Mouse (Mus musculus) cortical plate, adult 2 months (tissue): ENCODE measurements around the gene Cit. TPM values are rescaled to one million over a fixed set of nuclear protein-coding genes. Genes with fewer than 3 reads are reported as not detected.

Source experiments
- H3K27ac ChIP-seq: fragments of 200-500 bp; 2 replicates; pipeline ENCODE4 v1.5.1; 2012; ENCODE audit warnings: low read length, control low read depth, inconsistent platforms; ENCODE audit not compliant: insufficient read depth
- H3K4me1 ChIP-seq: fragments of 200-500 bp; 2 replicates; pipeline ENCODE4 v1.6.1; 2011; ENCODE audit warnings: low read length; ENCODE audit not compliant: control insufficient read depth, insufficient read depth
- H3K4me3 ChIP-seq: fragments of 200-500 bp; 2 replicates; pipeline ENCODE4 v1.5.1; 2011; ENCODE audit warnings: mild to moderate bottlenecking, low read length, control low read depth; ENCODE audit not compliant: insufficient read depth
- CTCF ChIP-seq: fragments of 200-500 bp; IDR thresholded peaks from 2 replicates; pipeline ENCODE4 v1.5.1; 2011; ENCODE audit warnings: mild to moderate bottlenecking, control low read depth, low read length; ENCODE audit not compliant: insufficient read depth; ENCODE audit errors: extremely low read depth
- POLR2A ChIP-seq: fragments of 200-500 bp; IDR thresholded peaks from 2 replicates; pipeline ENCODE4 v1.6.1; 2011; ENCODE audit warnings: mild to moderate bottlenecking, low read length, control low read depth; ENCODE audit not compliant: insufficient read depth; ENCODE audit errors: extremely low read depth
- polyA plus RNA-seq: library from polyadenylated mRNA; depleted of rRNA; stranded (reverse); fragments of >200 nt; gene quantifications from 2 replicates; pipeline ENCODE4 v1.2.3, GENCODE M21; 2012

The Cit gene
- polyA plus RNA-seq, 1 experiment, result 75.4 TPM

GRCm38 (mm10) chr5:115937566-115937965 is 92.5 kb downstream of the Cit start:
- TF ChIP-seq CTCF (no peak), POLR2A (no peak)
- Histone ChIP-seq H3K27ac (no peak overlapping the region), H3K4me1 (no peaks in the 10 kb centered on the region; the same call in none of the 2 replicates), H3K4me3 (no peak overlapping the region)

- no peak for TF ChIP-seq POLR2A
- TF ChIP-seq CTCF, result no peak
- Histone ChIP-seq H3K4me1 (no peaks in the 10 kb centered on the region; the same call in none of the 2 replicates), H3K4me3 (no peak overlapping the region), H3K27ac (no peak overlapping the region)
Observed at GRCm38 (mm10) chr5:115938999-115939398, 93.9 kb downstream of the Cit start.

DNA sequence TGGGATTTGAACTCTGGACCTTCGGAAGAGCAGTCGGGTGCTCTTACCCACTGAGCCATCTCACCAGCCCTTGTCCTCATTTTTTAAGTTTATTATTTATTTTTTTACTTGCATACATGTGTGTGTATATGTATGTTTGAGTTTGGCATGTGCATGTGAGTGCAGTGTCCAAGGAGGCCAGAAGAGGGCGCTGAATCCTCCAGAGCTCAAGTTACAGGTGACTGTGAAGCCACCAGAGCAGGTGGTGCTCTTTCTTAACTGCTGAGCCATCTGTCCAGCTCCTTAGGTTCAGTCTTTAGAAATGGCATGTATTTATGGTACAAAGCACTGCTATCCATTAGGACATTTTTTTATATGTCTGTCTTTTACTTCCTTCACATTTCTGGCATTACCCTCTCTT is 97.3 kb downstream of the Cit start:
- TF ChIP-seq POLR2A (no peak), CTCF (0 out of 2 replicates have a peak, but pooled peaks have one; percentile 5)
- no peaks in the 10 kb centered on the region; the same call in 1 of the 2 replicates for H3K4me1 ChIP-seq
- no peak overlapping the region for H3K27ac ChIP-seq
- H3K4me3 ChIP-seq, result no peak overlapping the region

DNA sequence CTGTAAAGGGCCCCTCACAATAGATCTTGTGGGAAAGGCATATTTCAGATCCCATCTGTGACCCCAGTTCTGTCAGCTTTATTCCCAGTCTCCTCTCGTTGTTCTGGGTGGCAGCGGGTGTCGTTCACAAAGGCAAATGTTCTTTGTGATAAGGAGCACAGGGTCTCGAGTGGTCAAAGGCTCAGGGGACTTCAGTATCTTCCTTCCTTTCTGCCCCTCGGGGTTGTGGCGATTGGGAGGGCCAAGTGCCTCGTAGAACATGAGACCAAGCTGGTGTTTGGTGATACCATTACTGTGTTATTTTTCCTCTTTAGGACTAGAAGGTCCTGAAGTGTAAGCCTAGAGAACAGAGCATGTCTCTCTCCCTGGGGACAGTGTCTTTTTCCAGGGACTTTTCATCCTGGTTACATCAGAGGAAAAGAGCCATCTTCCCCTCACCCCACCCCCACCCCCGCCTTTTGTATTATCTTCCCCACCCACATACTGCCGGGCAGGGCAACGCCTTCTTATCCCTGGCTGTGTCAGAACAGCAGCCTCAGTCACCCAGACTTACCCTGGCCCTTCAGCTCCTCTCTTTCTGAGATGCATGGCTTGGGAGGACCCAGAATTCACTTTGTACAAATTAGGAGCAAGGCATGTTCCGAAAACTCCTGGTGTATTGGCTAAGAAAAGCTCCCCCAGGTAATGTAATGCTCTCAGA is 99.9 kb downstream of the Cit start:
- no peak overlapping the region for H3K4me3 ChIP-seq
- H3K4me1 ChIP-seq, result no peaks in the 10 kb centered on the region
- no peak overlapping the region for H3K27ac ChIP-seq
- TF ChIP-seq POLR2A (no peak), CTCF (no peak)

DNA sequence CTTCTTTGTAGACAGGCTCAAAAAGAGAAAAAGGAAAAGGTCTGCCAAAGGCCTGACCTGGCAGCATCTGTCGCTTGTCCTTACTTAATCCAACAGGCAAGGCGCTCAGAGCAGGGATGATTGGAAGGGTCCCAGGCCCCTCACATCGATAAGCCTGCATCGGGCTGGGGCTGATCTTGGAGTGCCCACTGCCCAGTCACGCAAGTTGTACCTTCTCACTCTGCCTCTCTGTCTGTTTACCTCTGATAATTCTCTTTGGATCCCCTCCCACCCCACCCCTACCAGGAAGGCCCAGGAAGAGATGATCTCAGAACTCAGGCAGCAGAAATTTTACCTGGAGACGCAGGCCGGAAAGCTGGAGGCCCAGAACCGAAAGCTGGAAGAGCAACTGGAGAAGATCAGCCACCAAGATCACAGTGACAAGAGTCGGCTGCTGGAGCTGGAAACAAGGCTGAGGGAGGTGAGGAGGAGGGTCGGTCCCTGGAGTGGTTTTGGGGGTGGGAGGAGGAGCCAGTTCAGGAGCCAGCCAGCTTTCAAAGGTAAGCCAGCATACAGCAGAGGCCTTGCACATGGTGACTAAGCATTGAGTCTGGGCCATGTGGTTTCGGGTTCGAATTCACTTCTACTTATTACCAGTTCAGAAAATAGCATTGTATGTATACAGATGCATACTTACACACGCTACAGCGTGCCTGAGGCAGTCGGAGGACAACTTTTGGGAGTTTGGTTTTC is 102.7 kb downstream of the Cit start:
- TF ChIP-seq POLR2A, result no peak
- H3K4me1 ChIP-seq, result no peaks in the 10 kb centered on the region
- H3K27ac ChIP-seq, result no peak overlapping the region

GRCm38 (mm10) chr5:115950936-115951335 is 105.9 kb downstream of the Cit start:
- H3K4me3 ChIP-seq, result no peak overlapping the region
- 0 out of 2 replicates have a peak, but pooled peaks cover 3% of the 10 kb centered on the region for H3K4me1 ChIP-seq
- no peak overlapping the region for H3K27ac ChIP-seq
- 0 out of 2 replicates have a peak, but pooled peaks have one; percentile 16 for TF ChIP-seq CTCF
- no peak for TF ChIP-seq POLR2A

More for the DNA sequence above, 102.7 kb downstream of the Cit start:
- no peak overlapping the region for H3K4me3 ChIP-seq

DNA sequence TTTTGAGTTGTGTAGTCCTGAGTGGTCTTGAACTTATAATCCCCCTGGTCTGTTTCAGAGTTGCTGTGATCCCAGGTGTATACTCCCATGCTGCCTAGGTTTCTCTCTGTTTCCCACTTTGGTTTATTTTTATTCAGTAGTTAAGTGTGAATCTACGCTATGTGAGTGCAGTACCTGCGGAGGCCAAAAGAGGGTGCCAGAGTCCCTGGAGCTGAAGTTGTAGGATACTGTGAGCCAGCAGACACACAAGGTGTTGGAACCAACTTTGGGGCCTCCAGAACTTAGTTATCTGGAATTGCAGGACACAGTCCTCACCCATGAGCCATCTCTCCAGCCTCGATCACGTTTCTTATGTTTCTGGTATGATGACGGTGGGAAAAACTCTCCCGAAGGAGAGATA is 108.1 kb downstream of the Cit start:
- H3K4me3 ChIP-seq, result no peak overlapping the region
- TF ChIP-seq POLR2A, result no peak
- peak; percentile 30 for TF ChIP-seq CTCF
- H3K27ac ChIP-seq, result no peak overlapping the region
- 0 out of 2 replicates have a peak, but pooled peaks cover 3% of the 10 kb centered on the region for H3K4me1 ChIP-seq

DNA sequence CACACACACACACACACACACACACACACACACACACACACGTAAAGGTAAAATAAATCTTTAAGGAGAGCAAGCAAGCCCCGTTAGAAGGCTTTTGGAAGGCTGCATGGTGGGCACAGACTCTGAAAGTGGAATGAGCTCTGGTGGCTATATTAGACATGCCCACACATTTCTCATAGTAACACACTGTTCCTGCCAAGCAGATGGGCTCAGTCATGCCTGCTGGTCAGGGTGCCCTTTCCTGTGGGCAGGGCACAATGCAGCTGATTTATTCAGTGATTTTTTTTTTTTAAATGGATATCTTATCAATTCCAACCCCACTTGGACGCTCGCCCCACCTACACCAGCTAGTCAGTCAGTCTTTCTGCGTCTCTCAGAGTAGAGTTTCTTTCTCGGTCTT is 109.0 kb downstream of the Cit start:
- no peak overlapping the region for H3K4me3 ChIP-seq
- H3K27ac ChIP-seq, result no peak overlapping the region
- H3K4me1 ChIP-seq, result 0 out of 2 replicates have a peak, but pooled peaks cover 3% of the 10 kb centered on the region
- no peak for TF ChIP-seq CTCF

DNA sequence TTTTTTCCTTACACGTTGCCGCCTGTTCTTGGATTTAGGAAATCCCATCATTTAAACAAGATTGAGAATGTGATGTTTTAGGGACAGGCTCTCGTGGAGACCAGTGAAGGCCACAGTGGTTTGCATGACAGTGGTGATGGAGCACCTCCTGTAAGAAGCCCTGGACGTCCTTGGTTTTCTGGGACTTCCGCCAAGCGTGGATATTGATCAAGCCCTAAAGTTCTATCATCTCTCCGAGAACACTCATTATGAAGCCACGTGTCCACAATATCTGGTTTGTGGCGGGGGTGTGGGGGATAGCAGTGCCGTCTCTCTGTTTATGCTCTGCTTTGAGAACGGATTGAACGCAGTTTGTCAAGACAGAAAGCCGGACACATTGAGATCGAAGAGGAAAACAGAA is 109.5 kb downstream of the Cit start:
- no peak overlapping the region for H3K4me3 ChIP-seq
- TF ChIP-seq POLR2A (no peak), CTCF (no peak)
- H3K27ac ChIP-seq, result peak overlapping the region; percentile 33; the same call in 1 of the 2 replicates
- H3K4me1 ChIP-seq, result 0 out of 2 replicates have a peak, but pooled peaks cover 3% of the 10 kb centered on the region

- TF ChIP-seq CTCF, result no peak
- TF ChIP-seq POLR2A, result 0 out of 2 replicates have a peak, but pooled peaks have one; percentile 26
- no peak overlapping the region for H3K4me3 ChIP-seq
- H3K27ac ChIP-seq, result peak overlapping the region; percentile 64
- 0 out of 2 replicates have a peak, but pooled peaks cover 3% of the 10 kb centered on the region for H3K4me1 ChIP-seq
Observed at GRCm38 (mm10) chr5:115955131-115955530, 110.1 kb downstream of the Cit start.
